Mouse (Mus musculus): ENCODE measurements around the gene Efna3. TPM values are rescaled to one million over a fixed set of nuclear protein-coding genes. Genes with fewer than 3 reads are reported as not detected.
A peak's percentile ranks its signal among the peaks of the same experiment; 100 is the strongest.

Gene Efna3
- polyA plus RNA-seq, 1 experiment = 3.7 TPM

DNA sequence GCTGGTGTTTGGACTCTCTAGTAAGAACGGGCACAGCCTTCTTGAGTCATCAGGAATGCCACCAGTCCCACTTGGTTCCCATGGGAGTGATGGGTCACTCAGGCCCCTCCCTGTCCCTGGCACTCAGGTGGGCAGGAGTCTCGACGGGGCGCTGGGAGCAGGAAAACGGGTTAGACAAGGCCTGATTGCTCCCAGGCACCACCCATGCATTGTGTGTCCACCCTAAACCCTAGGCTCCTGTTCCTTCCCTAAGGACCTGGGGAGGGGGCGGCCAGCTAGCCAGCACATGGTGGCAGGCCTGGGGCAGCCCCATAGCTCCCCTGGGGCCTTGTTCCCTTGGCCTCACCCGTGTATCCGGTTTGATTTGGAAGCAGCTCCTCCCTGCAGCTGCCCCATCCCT is 4.4 kb downstream of the Efna3 start:
- H3K4me3 ChIP-seq (ENCODE audit: control insufficient read depth, insufficient read depth, low read length) = no peak overlapping the region
- H3K36me3 ChIP-seq (ENCODE audit: control insufficient read depth, insufficient read depth, low read length) = no peaks in the 10 kb centered on the region
- TF ChIP-seq POLR2A (IDR thresholded peaks at IDR 0.05; ENCODE audit: control insufficient read depth, extremely low read depth, insufficient read depth, low read length, poor library complexity) (no peak), CTCF (IDR thresholded peaks at IDR 0.05; ENCODE audit: borderline replicate concordance, control insufficient read depth, extremely low read depth, insufficient read depth, low read length, poor library complexity) (no peak)
- WGBS = 91% methylated on average over 8 of the region's 8 CpGs
- DNase-seq = no peak
- H3K4me1 ChIP-seq (replicated peaks; ENCODE audit: control insufficient read depth, insufficient read depth, low read length) = peaks cover 47% of the 10 kb centered on the region
- peaks cover 52% of the 10 kb centered on the region for H3K27me3 ChIP-seq (ENCODE audit: control insufficient read depth, insufficient read depth, low read length)
- no peak overlapping the region for H3K27ac ChIP-seq (ENCODE audit: control insufficient read depth, insufficient read depth, low read length)

DNA sequence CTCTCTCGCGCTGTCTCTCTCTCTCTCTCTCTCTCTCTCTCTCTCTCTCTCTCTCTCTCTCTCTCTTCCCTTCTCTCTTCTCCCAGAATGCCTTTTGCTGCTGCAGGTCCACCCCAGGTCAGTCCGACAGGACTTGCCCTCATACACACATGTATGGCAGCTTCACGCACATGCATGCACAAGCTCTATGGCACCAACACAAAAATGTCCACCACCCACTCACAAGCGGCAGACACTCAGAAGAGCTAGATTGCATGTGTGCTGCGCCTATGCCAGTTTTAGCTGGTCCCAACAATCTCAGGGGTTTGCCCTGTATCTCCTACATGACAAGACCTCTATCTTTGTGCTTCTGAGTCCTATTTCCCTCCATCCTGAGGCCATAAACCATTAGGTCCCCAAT is 5.5 kb downstream of the Efna3 start:
- 87% methylated on average over 6 of the region's 6 CpGs for WGBS
- TF ChIP-seq CTCF (IDR thresholded peaks at IDR 0.05; ENCODE audit: borderline replicate concordance, control insufficient read depth, extremely low read depth, insufficient read depth, low read length, poor library complexity) = no peak
- no peak for TF ChIP-seq POLR2A (IDR thresholded peaks at IDR 0.05; ENCODE audit: control insufficient read depth, extremely low read depth, insufficient read depth, low read length, poor library complexity)

DNA sequence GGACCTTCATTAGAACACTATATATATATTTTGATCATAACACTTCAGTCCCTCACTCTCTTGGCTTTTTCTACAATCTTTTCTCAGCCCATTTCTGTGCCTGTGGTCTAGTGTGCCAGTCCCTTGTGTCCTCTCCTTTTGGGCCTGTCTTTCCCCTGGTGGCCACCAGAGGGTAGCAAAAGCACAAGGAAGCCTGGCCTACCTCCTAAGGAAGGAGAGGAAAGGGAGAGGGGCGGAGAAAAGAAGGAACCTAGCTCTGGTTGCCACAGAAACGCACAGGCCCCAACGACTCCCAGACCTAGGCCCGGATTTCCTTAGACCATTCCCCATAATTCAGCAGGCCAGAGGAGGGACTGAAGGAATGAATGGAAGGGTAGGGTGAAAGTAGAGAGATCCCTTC is 5.9 kb downstream of the Efna3 start:
- TF ChIP-seq CTCF (IDR thresholded peaks at IDR 0.05; ENCODE audit: borderline replicate concordance, control insufficient read depth, extremely low read depth, insufficient read depth, low read length, poor library complexity) (peak; percentile 79; the same call in 1 of the 2 replicates), POLR2A (IDR thresholded peaks at IDR 0.05; ENCODE audit: control insufficient read depth, extremely low read depth, insufficient read depth, low read length, poor library complexity) (no peak)
- H3K27me3 ChIP-seq (ENCODE audit: control insufficient read depth, insufficient read depth, low read length) = peaks cover 39% of the 10 kb centered on the region
- H3K27ac ChIP-seq (ENCODE audit: control insufficient read depth, insufficient read depth, low read length) = no peak overlapping the region
- H3K4me3 ChIP-seq (ENCODE audit: control insufficient read depth, insufficient read depth, low read length) = no peak overlapping the region
- H3K36me3 ChIP-seq (ENCODE audit: control insufficient read depth, insufficient read depth, low read length) = no peaks in the 10 kb centered on the region
- H3K4me1 ChIP-seq (replicated peaks; ENCODE audit: control insufficient read depth, insufficient read depth, low read length) = peaks cover 35% of the 10 kb centered on the region
- WGBS = 2% methylated on average over 4 of the region's 4 CpGs
- peak; percentile 84 for DNase-seq

More for the DNA sequence above, 5.5 kb downstream of the Efna3 start:
- DNase-seq = no peak
- Histone ChIP-seq H3K4me1 (replicated peaks; ENCODE audit: control insufficient read depth, insufficient read depth, low read length) (peaks cover 39% of the 10 kb centered on the region), H3K27me3 (ENCODE audit: control insufficient read depth, insufficient read depth, low read length) (peaks cover 43% of the 10 kb centered on the region), H3K4me3 (ENCODE audit: control insufficient read depth, insufficient read depth, low read length) (no peak overlapping the region), H3K27ac (ENCODE audit: control insufficient read depth, insufficient read depth, low read length) (no peak overlapping the region), H3K36me3 (ENCODE audit: control insufficient read depth, insufficient read depth, low read length) (no peaks in the 10 kb centered on the region)

DNA sequence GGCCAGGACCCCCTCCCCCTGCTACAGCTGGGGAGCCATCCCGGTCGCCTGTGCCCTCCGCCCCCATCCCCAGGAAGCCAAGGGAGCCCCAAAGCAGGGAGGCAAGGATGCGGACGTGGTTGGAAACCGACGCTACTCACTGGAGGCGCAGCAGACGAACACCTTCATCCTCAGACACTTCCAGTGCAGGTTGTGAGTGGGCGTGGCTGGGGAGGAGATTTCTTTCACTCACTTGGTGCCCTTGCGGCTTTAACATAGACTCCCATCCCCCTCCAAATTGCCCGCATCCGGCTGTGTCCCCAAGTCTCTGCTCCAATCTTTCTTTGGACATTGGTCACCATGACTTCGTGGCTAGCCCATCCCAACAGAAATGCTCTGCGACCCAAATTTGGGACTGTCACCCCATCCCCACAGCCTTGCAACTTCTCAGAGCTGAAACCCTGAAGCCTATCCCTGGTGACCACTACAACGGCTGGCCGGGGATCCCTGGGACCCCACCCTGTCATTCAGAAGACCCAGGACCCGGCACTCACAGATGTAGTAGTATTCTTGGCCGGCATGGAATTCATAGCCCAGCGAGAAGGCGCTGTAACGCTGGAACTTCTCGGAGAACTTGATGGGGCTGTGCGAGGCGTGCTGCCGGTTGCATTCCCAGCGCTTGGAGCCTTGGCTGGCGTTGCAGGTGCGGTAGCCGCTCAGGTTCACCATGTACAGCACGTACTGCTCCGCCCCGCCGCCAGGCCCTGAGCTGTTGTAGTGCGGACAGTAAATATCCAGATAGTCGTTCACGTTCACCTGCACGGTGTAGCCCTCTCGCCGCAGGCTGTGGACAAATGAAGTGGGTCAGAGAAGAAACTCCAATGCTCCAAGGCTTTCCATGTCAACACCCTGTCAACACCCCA is 6.6 kb downstream of the Efna3 start:
- H3K27ac ChIP-seq (ENCODE audit: control insufficient read depth, insufficient read depth, low read length) = no peak overlapping the region
- no peaks in the 10 kb centered on the region for H3K36me3 ChIP-seq (ENCODE audit: control insufficient read depth, insufficient read depth, low read length)
- H3K4me3 ChIP-seq (ENCODE audit: control insufficient read depth, insufficient read depth, low read length) = no peak overlapping the region
- H3K4me1 ChIP-seq (replicated peaks; ENCODE audit: control insufficient read depth, insufficient read depth, low read length) = peaks cover 30% of the 10 kb centered on the region
- WGBS = 17% methylated on average over 40 of the region's 40 CpGs
- peak; percentile 20 for DNase-seq
- H3K27me3 ChIP-seq (ENCODE audit: control insufficient read depth, insufficient read depth, low read length) = peaks cover 34% of the 10 kb centered on the region
- no peak for TF ChIP-seq CTCF (IDR thresholded peaks at IDR 0.05; ENCODE audit: borderline replicate concordance, control insufficient read depth, extremely low read depth, insufficient read depth, low read length, poor library complexity)
- TF ChIP-seq POLR2A (IDR thresholded peaks at IDR 0.05; ENCODE audit: control insufficient read depth, extremely low read depth, insufficient read depth, low read length, poor library complexity) = no peak

DNA sequence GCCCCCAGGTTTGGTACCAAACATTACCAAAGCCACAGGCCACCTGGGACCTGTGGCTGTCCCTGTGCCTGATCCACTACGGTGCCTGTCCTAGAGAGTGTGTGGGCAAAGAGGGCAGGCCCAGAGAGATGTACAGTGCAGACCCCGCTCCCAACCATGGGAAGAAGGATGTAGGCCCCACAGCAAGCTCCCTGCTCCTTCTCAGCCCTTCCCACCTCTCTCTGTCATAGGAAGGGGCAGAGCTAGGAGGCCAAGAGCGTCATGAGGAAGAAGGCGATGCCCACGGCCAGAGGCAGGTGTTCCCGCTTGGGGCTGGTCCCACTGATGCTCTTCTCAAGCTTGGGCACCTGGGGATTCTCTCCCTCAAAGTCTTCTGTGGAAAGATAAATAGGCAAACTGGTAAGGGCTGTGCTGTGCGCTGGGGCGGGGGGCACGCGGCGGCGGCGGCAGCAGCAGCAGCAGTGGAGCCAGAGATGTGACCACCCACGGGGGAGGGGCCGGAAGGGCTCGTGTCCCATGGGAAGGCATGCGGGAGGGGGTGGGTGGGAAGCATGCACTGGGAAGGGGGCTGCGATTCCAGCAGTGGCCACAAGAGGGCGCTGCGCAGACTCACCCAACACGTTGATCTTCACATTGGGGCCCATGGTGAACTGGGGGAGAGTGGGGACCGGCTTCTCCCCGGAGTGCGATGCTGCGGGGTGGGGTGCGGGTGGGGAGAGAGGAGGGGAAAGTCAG is 7.4 kb downstream of the Efna3 start:
- 9% methylated on average over 26 of the region's 26 CpGs for WGBS
- TF ChIP-seq CTCF (IDR thresholded peaks at IDR 0.05; ENCODE audit: borderline replicate concordance, control insufficient read depth, extremely low read depth, insufficient read depth, low read length, poor library complexity) (peak; percentile 75; the same call in 1 of the 2 replicates), POLR2A (IDR thresholded peaks at IDR 0.05; ENCODE audit: control insufficient read depth, extremely low read depth, insufficient read depth, low read length, poor library complexity) (no peak)
- Histone ChIP-seq H3K27me3 (ENCODE audit: control insufficient read depth, insufficient read depth, low read length) (peaks cover 26% of the 10 kb centered on the region), H3K4me1 (replicated peaks; ENCODE audit: control insufficient read depth, insufficient read depth, low read length) (peaks cover 22% of the 10 kb centered on the region), H3K36me3 (ENCODE audit: control insufficient read depth, insufficient read depth, low read length) (no peaks in the 10 kb centered on the region), H3K4me3 (ENCODE audit: control insufficient read depth, insufficient read depth, low read length) (no peak overlapping the region), H3K27ac (ENCODE audit: control insufficient read depth, insufficient read depth, low read length) (no peak overlapping the region)
- DNase-seq = peak; percentile 62

DNA sequence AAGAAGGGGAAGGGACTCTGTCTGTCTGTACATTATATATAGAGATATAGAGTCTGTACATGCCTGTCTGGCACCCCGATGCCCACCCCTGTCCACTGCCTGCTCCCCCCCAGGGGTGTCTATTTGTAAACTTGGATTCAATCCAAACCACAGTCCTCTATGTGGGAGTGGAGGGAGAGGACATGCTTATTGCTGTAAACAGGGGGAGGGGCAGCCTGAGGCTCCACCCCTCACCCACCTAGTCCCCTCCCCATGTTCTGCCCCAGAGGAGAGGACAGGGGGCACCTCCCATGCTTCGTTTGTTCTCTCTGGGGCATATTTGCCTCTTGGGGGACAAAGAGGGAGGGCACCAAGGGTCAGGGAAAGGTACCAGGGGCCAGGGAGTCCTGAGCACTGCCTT is 8.0 kb downstream of the Efna3 start:
- H3K27me3 ChIP-seq (ENCODE audit: control insufficient read depth, insufficient read depth, low read length) = peaks cover 20% of the 10 kb centered on the region
- H3K27ac ChIP-seq (ENCODE audit: control insufficient read depth, insufficient read depth, low read length) = no peak overlapping the region
- WGBS = 63% methylated on average over 2 of the region's 2 CpGs
- DNase-seq = no peak
- TF ChIP-seq POLR2A (IDR thresholded peaks at IDR 0.05; ENCODE audit: control insufficient read depth, extremely low read depth, insufficient read depth, low read length, poor library complexity) = no peak
- no peak overlapping the region for H3K4me3 ChIP-seq (ENCODE audit: control insufficient read depth, insufficient read depth, low read length)
- H3K4me1 ChIP-seq (replicated peaks; ENCODE audit: control insufficient read depth, insufficient read depth, low read length) = peaks cover 17% of the 10 kb centered on the region
- no peaks in the 10 kb centered on the region for H3K36me3 ChIP-seq (ENCODE audit: control insufficient read depth, insufficient read depth, low read length)

Data from thymus, adult 2 months (tissue).